Mouse (Mus musculus) layer of hippocampus, adult 9-10 months (tissue): ENCODE results near the gene Wdr24.
"Not testable (repeated sequence)": the region's sequence is repeated elsewhere in the genome, so short reads cannot be mapped to it uniquely, and the experiment has no call there.

Experiments
- DNase-seq: peaks from one replicate; pipeline ENCODE4 v3.0.0; 2022; ENCODE audit warnings: low spot score

Wdr24 gene

DNA sequence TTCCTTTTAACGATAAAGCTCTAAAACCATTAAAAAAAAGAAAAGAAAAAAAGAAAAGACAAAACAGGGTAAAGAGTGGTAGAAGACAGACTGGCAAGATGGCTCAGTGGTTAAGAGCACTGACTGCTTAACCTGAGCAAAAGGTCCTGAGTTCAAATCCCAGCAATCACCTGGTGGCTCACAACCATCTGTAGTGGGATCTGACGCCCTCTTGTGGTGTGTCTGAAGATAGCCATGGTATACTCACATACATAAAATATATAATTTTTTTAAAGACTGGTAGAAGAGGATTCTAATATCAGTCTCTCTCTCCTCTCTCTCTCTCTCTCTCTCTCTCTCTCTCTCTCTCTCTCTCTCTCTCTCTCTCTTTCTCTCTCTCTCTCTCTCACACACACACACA is 16.0 kb upstream of the Wdr24 start:
- not testable (repeated sequence) for DNase-seq

DNA sequence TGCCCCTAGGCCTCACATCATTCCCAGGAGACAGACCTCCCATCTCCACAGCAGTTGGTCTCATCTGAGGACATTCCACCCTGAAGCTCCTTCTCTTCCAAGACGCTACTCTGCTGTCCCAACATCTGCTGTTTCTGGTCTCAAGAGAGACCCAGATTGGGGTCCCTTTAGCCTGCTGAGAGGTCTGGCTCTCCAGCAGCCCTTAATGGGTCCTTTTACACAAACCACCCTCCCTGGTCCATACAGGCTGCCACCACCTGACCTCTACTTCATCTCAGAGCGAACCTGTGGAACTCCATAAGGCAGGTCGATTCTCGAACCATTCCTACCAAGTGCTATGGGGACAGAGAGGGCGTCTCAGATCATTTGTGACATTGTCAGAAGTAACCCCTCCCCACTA is 15.4 kb upstream of the Wdr24 start:
- no peak for DNase-seq

DNA sequence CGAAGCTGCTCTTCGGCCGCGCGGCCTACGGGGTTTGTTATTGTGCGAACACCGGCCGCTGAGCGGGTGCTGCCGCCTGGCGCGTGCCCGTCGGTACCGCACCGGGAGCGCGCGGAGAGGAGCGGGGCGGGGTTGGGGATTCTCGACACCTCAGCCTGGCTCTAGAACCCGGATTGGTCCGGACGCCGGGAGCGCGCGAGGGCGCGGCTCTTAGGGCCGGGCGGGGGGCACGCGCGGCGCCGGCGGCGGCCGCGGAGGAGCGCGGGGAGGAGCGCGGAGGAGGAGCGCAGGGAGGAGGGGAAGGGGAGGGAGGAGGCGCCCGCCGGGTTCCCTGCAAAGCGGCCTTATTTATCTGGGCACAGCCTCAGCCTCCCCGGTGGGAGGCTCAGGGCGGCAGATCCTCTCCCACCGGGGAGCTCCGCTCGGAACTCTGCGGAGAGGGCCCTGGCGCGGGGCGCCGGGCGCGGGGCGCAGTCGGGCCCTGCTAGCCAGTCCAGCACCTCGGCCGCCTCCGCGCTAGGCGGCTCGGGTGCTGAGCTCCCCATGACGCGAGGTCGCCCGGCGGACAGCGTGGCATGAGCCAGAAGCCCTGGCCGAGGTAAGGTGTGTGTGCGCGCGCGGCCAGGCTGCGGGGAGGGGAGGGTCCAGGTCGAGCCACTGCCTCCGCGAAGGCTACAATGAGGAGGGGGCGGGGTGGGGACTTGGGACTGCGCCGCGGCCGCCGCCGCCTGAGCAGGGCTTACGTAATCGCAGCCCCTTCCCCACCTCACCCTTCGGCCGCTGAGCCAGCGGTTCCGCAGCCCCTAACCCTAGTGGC is 14.4 kb upstream of the Wdr24 start, which contains the start of gene Fbxl16:
Gene Fbxl16, plus strand, starts transcription at position 297 of the 817 bp plus-strand sequence.
- no peak for DNase-seq

DNA sequence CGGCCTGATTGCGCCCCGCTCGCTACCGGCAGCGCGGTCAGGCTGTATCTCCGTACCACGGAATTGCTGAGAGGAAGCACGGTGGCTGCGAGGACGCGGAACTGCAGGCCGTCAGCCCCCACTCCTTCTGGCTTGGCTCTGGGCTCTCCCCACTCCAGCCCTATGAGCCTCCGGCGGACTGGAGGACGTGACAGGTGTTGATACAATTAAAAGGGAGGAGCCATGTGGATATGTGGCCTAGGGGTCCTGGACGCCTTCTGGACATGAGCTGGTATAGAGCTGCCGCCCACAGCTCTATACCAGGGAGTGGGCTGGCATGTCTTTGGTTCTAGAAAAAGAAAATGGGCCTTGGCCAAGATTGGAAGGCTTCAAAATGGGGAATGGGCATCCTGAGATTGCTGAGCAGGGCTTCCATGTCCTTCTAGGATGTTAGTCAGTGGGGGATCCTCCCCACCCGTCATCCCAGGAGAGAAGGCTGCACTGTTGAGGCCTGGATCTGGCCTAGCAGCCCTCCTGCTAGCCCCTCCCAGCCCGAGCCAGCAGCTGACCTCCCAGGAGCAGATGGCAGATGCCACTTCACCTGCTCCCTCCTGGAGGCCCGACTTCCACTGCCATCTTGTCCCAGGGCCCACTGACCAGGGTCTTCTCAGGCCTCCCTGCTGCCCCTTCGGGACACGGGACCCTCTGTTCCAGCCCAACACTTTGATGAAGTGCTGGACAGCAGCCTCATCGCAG is 13.7 kb upstream of the Wdr24 start:
- no peak for DNase-seq

DNA sequence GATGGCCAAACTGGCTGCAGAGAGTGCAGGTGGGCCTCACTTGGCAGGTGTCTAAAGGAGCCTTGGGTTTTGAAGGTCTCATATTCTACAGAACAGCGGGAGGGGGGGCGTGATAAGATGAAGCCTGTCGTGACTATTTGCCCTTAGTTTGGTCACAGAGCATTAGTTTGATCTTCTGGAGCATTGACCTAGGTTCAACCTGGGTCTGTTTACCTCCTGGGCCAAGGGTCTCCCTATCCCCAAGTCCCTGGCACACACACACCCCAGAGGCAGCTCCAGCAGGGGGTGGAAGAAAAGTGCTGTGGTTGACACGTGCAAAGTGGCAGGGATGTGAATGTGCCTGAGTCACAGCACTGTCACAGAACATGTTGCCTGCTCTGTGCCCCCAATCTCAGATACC is 12.5 kb upstream of the Wdr24 start:
- DNase-seq: no peak

DNA sequence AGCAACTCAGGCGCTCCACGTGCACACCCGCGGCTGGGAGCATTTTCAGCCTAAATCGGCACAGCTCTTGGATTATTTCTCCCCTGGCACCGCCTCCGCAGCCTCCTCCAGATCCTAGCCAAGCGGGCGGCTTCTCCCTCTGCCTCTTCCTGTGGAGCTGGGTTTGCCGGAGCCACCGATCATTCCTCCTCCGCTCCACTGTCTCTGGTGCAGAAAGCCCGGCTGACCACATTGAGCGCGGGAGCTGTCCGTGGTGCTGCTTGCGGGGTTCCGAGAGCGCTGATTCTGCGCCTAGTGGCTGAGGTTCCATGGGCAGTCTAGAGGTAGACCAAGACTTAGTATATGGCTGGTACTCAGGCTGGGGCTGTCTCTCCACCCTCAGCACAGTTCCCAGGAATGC is 10.0 kb upstream of the Wdr24 start:
- DNase-seq: no peak

DNA sequence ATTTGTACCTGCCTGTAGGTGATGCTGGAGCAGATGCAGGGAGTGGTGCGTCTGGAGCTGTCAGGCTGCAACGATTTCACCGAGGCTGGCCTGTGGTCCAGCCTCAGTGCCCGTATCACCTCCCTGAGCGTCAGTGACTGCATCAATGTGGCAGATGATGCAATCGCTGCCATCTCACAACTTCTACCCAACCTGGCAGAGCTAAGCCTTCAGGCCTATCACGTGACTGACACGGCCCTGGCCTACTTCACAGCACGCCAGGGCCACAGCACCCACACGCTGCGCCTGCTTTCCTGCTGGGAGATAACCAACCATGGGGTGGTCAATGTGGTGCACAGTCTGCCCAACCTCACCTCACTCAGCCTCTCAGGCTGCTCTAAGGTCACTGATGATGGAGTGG is 5.8 kb upstream of the Wdr24 start:
- DNase-seq: no peak

DNA sequence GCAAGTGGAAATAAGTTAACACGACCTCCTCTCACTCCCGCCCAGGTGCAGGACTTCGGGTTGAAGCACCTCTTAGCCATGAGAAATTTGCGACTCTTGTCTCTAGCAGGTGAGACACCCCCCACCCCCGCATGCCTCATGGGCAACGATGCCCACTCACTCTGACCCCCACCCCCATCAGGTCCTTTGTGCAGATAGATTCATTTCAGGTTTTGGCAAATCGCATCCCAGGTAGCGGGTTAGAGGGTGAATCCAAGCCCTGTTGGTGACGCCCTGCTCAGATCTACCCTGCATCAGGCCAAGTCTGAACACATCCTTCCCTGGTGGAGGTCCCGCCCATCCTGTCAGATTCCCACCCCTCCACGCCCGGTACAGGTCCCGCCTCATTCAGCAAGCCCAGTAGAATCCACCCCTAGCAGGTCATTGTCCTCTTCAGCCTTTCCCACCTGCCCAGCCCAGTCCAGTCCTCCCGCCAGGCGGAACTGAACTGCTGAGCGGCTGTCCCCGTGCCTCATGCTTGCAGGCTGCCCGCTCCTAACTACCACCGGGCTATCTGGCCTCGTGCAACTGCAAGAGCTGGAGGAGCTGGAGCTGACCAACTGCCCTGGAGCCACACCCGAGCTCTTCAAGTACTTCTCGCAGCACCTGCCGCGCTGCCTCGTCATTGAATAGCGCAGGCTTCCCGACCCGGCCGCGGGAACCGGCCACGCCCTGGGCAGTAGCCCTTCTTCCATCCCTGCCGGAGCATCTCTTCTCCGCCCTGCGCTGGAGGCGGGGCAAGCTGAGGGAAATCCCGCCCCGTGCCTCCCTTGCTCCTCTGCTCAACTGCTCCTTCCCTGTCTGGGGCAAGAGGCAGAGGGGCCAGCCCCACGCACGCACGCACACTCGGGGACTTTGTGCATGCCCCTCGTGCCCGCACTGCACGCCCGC is 4.3 kb upstream of the Wdr24 start:
- DNase-seq: no peak

DNA sequence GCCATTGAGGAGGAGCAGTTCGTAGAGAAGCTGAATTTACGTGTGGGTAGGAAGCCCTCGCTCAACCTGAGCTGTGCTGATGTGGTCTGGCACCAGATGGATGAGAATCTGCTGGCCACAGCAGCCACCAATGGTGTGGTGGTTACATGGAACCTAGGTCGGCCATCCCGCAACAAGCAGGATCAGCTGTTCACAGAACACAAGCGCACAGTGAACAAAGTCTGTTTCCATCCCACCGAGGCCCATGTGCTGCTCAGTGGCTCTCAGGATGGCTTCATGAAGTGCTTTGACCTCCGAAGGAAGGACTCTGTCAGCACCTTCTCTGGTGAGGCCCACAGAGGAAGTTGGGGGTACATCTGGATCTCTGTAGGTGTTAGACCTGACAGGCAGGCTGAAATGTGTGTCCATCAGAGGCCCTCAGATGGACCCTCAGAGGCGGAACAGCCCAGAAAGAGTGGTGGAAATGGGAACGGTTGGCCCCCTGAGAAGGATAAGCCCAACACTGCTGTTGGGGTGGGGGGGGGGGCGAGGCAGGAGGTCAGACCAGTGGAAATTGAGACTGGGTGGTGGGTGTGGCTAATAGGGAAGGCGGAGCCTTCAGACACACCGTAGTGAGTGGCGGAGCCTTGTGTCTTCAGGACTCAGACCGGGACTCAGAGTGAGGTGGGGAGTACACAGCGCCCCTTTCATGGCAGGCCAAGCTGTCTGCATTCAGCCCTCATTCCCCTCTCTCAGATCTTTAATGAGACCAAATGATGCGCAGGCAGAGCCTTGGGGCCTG is 1.1 kb downstream of the Wdr24 start:
- no peak for DNase-seq

DNA sequence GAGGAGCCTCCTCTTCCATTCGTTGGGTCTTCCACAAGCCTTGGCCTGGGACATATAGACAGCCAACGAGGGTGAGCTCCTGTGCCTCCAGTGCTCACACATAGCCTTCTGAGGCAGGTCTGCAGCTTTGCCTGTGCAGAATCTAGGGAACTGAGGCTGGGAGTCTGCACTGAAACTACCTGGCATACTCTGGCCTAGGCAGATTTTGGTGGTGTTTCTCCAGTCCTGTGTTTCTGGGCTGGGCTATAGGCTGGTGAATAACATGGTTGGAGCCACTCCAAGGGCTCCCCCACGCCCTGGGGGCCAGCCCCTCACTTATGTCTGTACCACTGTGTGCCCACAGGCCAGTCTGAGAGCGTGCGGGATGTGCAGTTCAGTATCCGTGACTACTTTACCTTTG is 1.9 kb downstream of the Wdr24 start:
- no peak for DNase-seq

DNA sequence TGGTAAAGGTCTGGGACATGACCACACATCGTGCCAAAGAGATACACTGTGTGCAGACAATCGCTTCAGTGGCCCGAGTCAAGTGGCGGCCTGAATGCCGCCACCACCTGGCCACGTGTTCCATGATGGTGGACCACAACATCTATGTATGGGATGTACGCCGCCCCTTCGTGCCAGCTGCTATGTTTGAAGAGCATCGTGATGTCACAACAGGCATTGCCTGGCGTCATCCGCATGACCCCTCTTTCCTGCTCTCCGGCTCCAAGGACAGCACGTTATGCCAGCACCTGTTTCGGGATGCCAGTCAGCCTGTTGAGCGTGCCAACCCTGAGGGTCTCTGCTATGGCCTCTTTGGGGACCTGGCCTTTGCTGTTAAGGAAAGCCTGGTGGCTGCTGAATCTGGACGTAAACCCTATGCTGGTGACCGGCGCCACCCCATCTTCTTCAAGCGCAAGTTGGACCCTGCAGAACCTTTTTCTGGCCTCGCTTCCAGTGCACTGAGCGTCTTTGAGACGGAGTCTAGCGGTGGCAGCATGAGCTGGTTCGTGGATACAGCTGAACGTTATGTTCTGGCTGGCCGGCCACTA is 2.6 kb downstream of the Wdr24 start:
- DNase-seq: no peak

DNA sequence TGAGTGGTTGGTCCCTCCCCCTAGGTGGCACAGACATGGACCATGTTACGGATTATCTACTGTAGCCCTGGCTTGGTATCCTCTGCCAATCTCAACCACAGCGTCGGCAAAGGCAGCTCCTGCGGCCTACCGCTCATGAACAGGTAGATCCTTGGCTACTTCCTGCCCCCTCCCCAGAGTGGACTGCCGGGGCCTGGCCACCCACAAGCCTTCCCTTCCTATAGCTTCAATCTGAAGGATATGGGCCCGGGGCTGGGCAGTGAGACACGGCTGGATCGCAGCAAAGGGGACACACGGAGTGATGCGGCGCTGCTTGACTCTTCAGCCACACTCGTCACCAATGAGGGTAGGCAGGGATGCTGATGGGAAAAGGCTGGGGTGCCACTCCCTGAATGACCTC is 3.6 kb downstream of the Wdr24 start:
- DNase-seq: no peak

DNA sequence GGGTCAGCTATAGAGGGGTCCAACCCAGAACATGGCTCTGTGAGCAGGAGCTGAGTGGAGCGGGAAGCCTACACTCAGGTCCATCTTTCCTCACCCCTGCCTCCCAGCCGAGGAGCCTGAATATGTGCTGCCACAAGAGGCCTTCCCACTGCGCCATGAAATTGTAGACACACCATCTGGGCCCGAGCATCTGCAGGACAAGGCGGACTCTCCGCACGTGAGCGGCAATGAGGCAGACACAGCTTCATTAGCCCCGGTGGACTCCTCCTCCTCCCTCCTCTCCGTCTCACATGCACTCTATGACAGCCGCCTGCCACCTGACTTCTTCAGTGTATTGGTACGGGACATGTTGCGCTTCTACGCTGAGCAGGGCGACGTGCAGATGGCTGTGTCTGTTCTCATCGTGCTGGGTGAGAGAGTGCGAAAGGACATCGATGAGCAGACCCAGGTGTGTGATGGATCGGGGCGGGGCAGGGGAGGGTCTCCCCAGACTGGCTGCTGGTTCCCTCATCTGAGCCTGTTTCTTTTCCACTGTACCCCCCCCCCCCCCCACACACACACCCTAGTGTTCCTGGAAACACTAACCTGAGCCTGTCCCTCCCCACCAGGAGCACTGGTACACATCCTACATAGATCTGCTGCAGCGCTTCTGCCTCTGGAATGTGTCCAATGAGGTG is 4.3 kb downstream of the Wdr24 start:
- no peak for DNase-seq

DNA sequence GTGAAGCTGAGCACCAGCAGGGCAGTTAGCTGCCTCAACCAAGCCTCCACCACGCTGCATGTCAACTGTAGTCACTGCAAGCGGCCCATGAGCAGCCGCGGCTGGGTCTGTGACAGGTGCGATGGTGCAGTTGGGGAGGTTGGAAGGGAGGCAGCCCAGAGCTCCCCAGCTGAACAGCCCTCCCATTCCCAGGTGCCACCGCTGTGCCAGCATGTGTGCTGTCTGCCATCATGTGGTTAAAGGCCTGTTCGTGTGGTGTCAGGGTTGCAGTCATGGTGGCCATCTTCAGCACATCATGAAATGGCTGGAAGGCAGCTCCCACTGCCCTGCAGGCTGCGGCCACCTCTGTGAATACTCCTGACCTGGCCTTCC is 4.8 kb downstream of the Wdr24 start:
- DNase-seq: no peak

DNA sequence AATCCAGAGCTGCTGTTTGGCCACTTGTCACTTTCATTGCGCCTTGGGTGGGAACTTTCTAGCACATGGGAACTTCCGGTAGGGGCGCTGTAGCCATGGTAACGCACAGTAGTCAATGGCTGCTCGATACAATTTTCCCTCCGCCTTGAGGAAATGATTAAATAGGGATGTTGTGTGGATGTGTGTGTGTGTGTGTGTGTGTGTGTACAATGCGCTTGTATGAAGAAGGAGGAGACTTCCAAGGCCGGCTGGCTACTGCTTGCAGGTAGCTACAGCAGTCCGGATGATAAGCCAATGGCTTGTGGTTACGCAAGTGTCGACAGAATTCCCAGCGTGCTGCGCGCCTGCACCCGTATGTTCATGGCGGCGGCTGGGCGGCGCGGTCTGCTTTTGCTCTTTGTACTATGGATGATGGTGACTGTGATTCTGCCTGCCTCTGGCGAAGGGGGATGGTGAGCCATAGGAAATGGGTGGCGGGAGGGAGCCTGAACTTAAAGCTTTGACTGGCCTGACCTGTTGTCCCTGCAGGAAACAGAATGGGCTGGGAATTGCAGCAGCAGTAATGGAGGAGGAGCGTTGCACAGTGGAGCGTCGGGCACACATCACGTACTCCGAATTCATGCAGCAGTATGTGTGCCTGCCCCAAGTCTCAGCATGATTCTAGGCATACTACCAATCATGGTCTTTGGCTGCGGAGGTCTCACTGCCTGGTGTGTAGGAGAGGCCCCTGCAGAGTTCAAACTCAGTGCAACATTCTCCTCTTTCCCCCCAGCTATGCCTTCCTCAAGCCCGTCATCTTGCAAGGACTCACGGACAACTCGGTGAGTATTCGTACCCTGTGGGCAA is 5.5 kb downstream of the Wdr24 start, which contains the start of gene Jmjd8:
Gene Jmjd8, plus strand, starts transcription at position 156 of the 846 bp plus-strand sequence.
- DNase-seq: peak; percentile 71

DNA sequence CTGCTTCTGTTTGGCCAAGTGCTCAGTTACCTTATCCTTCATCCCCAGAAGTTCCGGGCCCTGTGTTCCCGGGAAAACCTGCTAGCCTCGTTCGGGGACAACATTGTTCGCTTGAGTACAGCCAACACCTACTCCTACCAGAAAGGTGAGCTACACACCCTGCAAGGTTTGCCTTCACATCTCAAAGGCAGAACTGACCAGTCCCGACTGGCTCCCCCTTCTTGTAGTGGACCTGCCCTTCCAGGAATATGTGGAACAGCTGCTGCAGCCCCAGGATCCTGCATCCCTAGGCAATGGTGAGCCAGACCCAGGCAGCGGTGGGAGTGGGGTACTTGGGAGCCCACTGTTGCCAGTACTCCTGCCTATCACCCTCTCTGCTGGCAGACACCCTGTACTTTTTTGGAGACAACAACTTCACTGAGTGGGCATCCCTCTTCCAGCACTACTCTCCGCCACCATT is 6.2 kb downstream of the Wdr24 start:
- no peak for DNase-seq

DNA sequence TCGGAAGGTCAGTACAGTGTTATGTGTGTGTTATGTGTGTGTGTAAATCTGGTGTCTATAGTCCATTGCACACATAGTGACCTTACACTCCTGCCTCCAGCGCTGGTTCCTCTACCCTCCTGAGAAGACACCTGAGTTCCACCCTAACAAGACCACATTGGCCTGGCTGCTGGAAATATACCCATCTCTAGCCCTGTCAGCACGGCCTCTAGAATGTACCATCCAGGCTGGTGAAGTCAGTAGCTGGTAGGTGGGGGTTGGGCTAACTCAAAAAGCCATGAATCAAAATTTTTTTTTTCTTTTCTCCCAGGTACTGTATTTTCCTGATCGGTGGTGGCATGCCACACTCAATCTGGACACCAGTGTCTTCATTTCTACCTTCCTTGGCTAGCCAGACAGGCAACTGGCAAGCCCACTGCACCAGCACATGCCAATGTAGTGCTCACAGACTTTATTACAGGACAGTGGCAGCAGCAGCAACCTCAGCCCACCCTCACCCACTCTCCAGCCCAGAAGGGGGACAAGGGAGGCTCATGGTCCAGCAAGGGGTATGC is 6.8 kb downstream of the Wdr24 start:
- DNase-seq: no peak

DNA sequence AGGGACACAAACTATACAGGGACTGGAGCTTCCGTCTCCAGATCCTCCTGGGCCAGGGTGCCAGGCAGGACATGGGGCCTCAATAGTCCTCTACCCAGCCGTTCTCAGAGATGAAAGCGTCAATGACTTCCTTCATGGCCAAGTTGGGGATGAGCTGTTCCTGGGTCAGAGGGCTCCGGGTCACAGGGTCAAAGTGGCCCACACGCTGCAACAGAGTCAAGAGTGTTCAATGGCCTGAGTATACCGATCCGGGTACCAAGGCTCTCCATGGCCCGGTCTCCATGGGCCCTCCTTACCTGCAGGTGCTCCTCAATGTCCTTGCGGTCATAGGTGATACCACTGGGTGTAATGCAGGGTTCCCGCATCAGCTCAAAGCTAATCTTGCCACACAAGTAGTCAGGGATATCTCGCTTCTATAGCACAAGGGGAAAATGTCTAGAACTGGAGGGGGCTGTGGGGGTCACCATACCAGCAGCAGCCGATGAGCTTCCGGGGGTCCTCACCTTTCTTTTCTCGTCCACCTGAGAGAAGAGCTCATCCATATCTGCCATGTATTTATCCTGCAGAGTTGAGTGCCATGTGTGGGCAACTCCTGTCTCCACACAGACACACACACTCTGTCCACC is 7.5 kb downstream of the Wdr24 start:
- DNase-seq: no peak
